Mouse (Mus musculus): ENCODE data around the gene Cacna1d.

DNA sequence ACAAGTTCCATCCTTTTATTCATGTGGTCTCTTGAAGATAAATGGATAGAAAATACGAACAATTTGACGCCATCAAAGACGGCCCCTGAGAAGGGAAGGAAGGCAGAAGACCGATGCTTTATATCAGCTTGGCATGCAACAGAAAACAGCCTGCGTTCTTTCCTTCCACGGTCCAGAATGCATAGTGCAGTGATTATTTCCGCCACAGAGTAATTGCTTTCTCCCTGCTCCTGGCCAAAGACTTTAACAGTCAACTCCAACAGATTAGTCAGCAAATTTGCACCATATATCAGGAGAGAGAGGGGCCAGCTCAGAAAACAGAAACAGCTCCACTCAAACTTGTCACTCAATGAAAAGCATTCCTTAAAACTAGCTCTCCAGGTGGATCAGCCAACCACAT lies 71.8 kb downstream of the Cacna1d start:
- no peak for TF ChIP-seq CTCF (IDR thresholded peaks at IDR 0.05; ENCODE audit: low read depth)
- no peak for TF ChIP-seq EP300 (optimal IDR thresholded peaks at IDR 0.05)

Data from stomach, postnatal 0 days (tissue).